Mouse (Mus musculus) adrenal gland, postnatal 25 days (tissue): Measurements from ENCODE around the gene Zfp488. TPM values are rescaled to one million over a fixed set of nuclear protein-coding genes. Genes with fewer than 3 reads are reported as not detected.

Source experiments
- DNase-seq: peaks from one replicate; pipeline ENCODE4 v3.0.0; 2021; ENCODE audit warnings: mixed read lengths
- long read RNA-seq: library from polyadenylated mRNA; stranded (forward); transcript quantifications from one replicate; pipeline ENCODE4 v2.0.0, GENCODE M21; 2021
- total RNA-seq: library from RNA; stranded (reverse); gene quantifications from 2 replicates; pipeline ENCODE4 v1.2.3, GENCODE M21; 2021

Gene Zfp488
- 0.12 TPM in 1 of 2 replicates, not detected in the other for total RNA-seq
- long read RNA-seq: 0 reads

- no peak for DNase-seq
Measured at GRCm38 (mm10) chr14:33978604-33979059, at the start of gene Zfp488. Gene Zfp488 (minus strand): TSS chr14:33978764.

DNA sequence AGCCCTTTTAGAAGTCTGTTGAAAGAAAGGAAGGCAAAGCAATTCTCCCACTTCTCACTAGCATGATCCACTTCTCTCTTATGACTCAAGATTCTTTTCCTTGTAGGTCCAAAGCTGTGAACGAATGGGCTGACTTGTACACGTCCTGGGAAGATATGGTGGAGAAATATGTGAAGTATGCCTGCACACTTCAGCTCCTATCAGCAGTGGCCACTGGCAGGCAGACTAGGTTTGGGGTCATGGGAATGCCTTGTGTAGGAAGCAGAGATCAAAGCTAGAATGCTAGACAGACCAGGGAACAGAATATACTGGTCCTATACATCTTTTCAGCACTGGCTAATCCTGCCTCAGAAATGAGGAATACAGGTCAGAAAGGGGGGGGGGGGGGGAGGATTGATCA, 48.1 kb upstream of the Zfp488 start:
- no peak for DNase-seq

DNA sequence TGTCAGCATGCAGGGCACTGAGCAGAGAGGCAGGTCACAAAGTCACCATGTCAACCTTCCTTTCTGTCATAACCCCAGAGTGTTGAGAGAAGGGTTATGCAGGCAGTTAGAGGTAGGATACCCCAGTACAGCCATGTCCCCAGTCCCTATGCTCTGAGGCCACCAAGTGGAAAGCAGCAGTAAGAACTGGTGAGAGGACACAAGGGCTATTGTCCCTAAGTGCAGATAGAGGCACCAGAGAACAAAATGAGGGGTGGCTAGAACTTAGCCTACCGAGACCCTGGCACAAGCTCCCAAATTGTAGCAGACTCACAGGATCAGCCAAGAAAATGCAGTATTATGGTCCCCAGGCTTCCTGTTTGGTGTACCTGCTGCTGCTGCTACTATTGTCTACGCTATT, 38.4 kb upstream of the Zfp488 start:
- DNase-seq: no peak

DNA sequence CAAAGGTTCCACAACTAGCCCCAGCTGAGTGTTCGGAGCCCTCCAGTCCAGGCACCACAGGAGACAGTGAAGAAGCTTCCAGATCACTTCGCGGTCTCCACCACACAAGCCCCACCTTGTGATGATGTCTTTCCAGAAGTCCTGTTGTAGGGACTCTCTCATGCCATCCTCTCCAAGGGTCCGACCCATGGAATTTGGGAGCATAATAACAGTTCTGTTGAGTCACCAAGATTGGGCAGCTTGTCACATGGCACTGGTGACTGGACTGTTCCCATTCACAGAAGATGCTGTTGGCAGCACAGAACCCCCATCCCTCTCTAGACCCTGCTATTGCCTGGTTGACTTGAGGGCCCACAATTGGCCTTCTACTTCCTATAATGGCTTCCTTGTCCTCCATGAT, 37.8 kb upstream of the Zfp488 start, which contains the start of gene Gm5460:
Gene Gm5460, plus strand, starts transcription at position 378 of the 400 bp plus-strand sequence.
- DNase-seq: no peak

DNA sequence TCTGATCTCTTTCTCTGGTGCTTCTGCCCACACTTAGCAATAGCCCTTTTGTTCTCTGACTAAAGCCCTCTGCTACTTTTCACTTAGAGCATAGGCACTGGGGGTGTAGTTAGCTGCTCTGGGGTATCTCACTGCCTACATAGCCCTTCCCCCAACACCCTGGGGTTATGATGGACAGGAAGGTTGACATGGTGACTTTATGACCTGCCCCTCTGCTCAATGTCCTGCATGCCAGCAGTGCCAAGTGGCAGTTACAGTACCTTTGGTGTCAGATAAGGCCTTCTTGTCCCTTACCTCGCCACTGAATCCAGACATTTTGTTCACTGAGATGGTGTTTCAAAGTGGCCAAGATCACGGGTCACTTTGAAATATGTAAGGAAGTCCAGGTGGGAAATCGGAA, 36.5 kb upstream of the Zfp488 start, which contains the start of gene Gm30083:
Gene Gm30083, minus strand, starts transcription at position 120 of the 400 bp plus-strand sequence.
- DNase-seq: no peak

- DNase-seq: no peak
Measured at GRCm38 (mm10) chr14:34002358-34002757, 23.8 kb upstream of the Zfp488 start.

DNA sequence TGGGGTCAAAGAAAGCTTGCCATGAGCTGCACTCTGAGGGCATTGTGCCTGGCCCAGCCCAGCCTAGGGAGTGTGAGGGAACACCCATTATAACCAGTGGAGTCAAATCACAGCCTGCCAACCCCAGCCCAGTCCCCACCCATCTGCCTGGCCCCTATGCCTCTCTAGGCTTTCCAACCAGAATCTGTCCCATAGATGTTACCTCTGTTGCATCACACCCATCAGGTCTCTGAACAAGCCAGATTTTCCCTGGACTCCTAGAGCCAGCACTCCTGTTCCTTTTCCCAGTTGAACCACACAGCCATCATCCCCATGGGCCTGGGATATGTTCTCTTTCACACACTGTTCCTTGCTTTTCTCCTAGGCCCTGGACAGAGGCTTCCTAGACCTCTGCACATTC, 22.9 kb upstream of the Zfp488 start:
- DNase-seq: no peak

DNA sequence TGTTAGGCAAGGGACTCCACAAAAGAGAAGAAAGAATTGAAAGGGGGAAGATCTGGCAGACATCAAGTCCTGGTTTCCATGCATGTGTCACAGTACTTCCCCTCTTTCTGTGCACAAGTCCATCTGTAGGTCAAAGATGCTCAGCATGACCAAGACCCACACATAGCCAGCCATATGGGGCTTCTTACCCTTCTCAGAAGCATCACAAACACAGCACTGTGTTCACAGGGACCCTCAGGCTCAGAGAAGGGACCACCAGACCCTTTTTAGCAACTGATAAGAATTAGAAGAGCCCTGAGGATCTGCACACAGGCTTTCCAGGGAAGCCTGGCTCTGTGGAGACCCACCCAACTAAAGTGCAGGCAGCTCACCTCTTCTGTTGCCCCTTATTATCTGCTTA, 21.5 kb upstream of the Zfp488 start:
- no peak for DNase-seq

DNA sequence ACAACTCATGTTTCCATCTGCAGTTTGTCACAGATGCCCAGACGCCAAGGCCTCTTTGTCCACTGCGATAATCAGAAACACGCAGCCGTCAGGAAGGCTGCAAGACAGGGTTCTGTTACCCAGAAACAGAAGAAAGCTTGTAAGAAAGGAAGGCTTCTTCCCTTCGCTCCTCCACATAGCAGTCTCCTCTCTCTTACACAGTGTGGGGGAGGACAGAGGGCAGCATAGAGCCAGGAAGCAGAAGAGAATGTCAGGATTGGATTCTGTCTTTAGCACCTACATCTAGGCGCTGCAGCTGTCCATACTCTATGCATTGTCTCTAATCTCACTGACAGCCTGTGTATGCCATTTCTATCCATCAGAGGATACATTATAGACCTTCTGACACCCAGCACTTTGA, 18.9 kb upstream of the Zfp488 start:
- no peak for DNase-seq

DNA sequence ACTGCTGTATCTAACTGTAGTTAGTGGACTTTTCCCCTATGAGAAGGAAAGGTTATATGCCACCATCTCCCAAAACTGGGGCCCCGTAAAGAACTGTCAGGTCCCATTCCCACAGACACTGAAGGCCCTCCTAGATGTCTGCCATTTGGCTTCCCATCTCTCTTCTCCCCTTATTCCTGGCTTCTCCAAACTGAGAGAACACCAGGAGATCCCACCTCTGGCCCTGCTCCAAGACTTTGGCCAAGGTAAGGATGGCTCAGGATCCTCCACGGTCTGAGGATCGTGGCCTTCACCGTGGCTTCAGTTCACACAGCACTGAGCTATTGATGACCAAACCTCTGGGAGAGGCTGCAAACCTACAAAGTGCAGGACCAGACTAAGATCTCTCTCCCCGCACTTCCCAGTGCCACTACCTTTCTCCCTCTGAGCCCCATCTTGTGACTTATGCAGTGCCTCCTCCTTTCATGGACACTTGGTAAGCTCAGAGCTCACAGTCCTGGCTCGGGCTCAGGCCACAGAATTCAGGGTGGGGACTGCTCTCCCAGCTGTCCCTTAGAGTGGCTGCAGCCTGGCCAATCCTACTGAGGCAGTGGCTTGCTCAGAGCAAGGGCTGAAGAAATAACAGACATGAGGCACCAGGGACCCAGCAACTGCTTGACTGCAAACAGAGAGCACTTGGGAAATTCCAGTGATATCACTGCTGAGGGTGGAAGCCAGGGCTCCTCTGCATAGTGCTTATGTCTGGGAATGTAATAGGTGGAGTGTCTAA, 15.1 kb upstream of the Zfp488 start:
- DNase-seq: no peak

DNA sequence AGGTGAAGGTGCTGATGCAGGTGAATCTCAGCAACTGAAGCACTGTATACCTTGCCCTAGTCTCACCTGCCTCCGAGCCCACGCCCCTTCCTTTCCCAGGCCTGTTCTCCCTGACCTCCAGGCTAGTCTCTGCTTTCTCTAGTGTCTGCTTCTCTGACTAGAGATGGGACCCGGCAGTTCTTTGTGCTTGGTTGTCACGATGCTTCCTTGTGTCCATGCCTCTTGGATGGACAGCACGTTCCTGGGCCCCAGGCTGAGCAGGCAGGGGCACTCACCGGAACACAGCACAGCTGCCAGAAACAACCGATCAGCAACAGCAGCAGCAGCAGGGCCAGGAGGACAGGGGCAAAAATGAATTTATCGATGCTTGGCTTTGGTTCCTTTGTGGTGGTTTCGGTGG, 14.5 kb upstream of the Zfp488 start:
- no peak for DNase-seq

DNA sequence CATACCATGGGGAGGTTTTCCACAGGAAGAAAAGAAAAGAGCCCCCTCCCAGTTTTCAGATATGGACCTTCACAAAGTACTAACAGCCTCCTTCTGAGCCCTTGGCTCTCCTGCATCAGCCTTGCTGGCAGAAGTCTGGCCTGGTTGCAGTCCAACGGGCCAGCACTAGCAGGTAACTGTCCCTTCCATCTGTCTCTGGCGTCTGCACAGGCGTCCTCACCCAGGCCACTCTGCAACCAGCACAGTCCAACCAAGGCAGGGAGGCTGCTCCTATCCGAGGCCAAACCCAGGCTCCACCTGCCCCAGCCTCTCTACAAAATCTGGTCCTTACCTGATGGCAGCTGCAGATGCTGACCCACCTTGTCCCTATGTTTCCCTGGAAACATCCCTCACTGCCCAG, 13.4 kb upstream of the Zfp488 start:
- no peak for DNase-seq

- no peak for DNase-seq
Measured at GRCm38 (mm10) chr14:33989201-33989600, 10.6 kb upstream of the Zfp488 start.

- no peak for DNase-seq
Measured at GRCm38 (mm10) chr14:33977748-33978147, 816 bp downstream of the Zfp488 start.

- DNase-seq: no peak
Measured at GRCm38 (mm10) chr14:33974752-33975151, 3.8 kb downstream of the Zfp488 start.

DNA sequence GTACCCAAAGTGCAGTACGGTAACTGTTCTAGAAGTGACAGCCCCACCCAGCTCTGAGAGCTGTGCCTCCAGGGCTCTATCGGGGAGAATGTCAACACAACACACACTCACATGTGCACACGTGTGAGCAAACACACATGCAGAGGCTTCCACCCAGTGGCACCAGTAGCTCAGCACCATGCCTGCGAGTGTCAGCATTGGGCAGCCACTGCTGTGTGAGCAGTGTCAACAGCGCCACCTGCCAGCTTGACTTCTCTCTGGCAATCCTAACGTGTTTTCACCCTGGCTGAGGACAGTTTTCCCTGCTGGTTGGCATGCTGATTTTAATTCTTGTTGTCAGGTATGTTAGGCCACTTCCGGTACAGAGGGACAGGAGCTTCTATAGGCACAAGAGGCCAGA, 5.9 kb downstream of the Zfp488 start:
- DNase-seq: no peak

- DNase-seq: no peak
Measured at GRCm38 (mm10) chr14:33965675-33966074, 12.9 kb downstream of the Zfp488 start.

DNA sequence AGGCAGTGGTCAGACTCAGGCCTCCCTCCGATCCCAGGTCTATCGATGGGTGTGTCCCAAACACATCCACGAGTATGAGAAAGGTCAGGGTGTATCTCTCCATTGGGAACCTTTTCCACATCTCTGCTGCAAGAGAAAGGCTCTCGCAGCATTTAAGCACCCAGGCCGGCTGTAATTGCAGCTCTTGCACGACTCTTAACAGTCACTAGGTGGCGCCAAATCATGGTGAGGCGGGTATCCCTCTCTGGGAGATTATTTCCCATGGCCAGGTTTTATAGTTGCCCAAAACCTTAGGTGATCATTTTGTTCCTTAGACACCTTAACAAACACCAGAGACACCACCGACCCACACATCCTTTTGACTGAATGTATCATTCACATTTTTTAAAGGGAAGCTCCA, 19.2 kb downstream of the Zfp488 start:
- DNase-seq: peak; percentile 51

DNA sequence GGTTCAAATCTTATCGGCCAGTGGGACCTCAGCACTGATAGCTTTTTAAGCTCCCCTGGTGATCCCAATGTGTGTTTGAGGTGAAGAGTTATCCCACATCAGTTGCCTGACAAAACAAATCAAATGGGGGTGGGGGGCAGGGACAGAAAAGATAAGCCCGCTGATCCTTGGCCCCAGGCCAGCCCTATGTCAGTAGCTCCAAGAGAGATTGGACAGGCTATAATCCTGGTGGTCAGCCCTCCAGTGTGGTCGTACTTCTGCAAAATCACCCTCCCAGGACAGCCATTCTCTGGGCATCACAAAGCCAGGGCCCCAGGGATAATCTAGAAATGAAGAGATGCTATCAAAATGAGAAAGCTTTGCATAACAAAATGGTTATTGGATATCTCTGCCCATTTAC, 19.7 kb downstream of the Zfp488 start:
- DNase-seq: no peak

GRCm38 (mm10) chr14:33958186-33958585, 20.4 kb downstream of the Zfp488 start:
- DNase-seq: no peak

GRCm38 (mm10) chr14:33956055-33956454, 22.5 kb downstream of the Zfp488 start:
- DNase-seq: no peak

GRCm38 (mm10) chr14:33953761-33954160, 24.8 kb downstream of the Zfp488 start, which contains the start of gene Rbp3:
Gene Rbp3 (plus strand): TSS chr14:33954003.
- no peak for DNase-seq

DNA sequence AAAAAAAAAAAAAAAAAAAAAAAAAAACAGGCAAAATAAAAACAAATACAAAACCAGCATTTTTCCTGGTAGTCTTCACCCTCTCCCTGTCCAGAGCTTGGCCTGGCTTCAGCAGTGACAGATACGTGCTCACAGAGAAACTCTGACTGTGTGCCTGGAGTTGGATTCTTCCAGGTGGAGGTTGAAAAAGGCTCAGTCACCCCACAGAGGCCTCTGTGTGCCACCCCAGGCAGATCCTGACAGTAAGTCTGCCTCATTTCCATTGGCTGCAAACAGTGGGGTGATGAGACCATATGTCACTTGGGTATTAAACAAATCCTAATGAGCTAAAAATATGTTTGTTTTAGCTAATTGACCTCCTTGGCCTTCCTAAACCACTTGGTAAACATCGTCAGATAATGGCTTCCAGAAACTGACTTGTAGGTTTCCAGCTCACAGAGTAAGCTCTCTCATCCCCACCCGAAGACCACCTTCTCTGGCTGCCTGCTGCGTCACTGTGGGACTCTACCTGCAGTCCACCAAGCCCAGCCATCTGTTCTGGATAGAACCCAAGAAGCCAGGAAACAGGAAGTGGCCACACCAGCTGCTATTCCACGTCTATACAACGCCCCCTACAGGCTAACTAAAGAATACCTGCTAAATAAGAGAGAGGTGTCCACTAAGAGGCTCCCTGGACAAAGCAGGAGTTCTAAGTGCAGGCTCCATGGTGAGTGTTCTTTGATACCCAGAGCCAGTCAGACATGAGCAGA, 26.2 kb downstream of the Zfp488 start:
- DNase-seq: no peak
